Mouse (Mus musculus) ES-Bruce4 (cell line): ENCODE results near the gene Fam117a.

ENCODE experiments used
- CTCF ChIP-seq: IDR thresholded peaks from one replicate; pipeline ENCODE4 v1.8.1; 2011; ENCODE audit warnings: low read depth, low read length
- EP300 ChIP-seq: IDR thresholded peaks from 2 replicates; pipeline ENCODE4 v1.6.1; 2011; ENCODE audit warnings: low read depth, low read length; ENCODE audit not compliant: insufficient read depth

DNA sequence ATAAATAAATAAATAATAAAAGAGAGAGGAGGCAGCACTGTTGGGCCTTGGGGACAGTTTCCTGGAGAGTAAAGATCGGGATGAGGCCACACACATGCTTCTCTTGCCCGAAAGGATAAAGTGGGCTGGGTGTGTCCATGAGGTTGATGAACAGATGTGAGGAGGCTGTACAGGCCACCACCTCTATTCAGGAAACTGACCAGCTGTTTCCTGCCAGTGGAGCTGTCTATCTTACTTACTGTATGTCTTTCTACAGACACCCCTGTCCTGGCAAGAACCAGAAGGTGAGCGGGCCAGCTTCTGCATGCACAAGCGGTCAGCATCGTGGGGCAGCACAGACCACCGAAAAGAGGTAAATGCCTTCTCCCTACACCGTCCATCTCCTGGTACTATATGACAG, 34.4 kb downstream of the Fam117a start:
- TF ChIP-seq EP300 (no peak), CTCF (no peak)
